Mouse (Mus musculus): ENCODE data around the gene Troap. TPM values are rescaled to one million over a fixed set of nuclear protein-coding genes. Genes with fewer than 3 reads are reported as not detected.
"Not testable (repeated sequence)": the region's sequence is repeated elsewhere in the genome, so short reads cannot be mapped to it uniquely, and the experiment has no call there.

Gene Troap
- polyA plus RNA-seq, 1 experiment from 2014 or later, result 3.2 TPM

GRCm38 (mm10) chr15:99039996-99040919, 34.1 kb upstream of the Troap start:
- H3K9ac ChIP-seq (ENCODE audit: low read depth, low read length), result no peak overlapping the region
- H3K4me1 ChIP-seq (ENCODE audit: control insufficient read depth, insufficient read depth, low read length), result no peaks in the 10 kb centered on the region; the same call in 1 of the 2 replicates
- 70% methylated on average over 26 of the region's 26 CpGs for WGBS
- no peak overlapping the region for H3K27ac ChIP-seq (ENCODE audit: low read length)
- H3K9me3 ChIP-seq (replicated peaks; ENCODE audit: control insufficient read depth, low read length, poor library complexity, severe bottlenecking), result no peaks in the 10 kb centered on the region
- H3K27me3 ChIP-seq (ENCODE audit: control insufficient read depth, insufficient read depth, low read depth, low read length), result no peaks in the 10 kb centered on the region
- no peak overlapping the region for H3K4me3 ChIP-seq (ENCODE audit: low read depth, low read length)
- no peaks in the 10 kb centered on the region for H3K36me3 ChIP-seq (ENCODE audit: control insufficient read depth, insufficient read depth, low read length)
- no peak overlapping the region for H3K4me2 ChIP-seq (ENCODE audit: low read length)
- no peak for ATAC-seq

DNA sequence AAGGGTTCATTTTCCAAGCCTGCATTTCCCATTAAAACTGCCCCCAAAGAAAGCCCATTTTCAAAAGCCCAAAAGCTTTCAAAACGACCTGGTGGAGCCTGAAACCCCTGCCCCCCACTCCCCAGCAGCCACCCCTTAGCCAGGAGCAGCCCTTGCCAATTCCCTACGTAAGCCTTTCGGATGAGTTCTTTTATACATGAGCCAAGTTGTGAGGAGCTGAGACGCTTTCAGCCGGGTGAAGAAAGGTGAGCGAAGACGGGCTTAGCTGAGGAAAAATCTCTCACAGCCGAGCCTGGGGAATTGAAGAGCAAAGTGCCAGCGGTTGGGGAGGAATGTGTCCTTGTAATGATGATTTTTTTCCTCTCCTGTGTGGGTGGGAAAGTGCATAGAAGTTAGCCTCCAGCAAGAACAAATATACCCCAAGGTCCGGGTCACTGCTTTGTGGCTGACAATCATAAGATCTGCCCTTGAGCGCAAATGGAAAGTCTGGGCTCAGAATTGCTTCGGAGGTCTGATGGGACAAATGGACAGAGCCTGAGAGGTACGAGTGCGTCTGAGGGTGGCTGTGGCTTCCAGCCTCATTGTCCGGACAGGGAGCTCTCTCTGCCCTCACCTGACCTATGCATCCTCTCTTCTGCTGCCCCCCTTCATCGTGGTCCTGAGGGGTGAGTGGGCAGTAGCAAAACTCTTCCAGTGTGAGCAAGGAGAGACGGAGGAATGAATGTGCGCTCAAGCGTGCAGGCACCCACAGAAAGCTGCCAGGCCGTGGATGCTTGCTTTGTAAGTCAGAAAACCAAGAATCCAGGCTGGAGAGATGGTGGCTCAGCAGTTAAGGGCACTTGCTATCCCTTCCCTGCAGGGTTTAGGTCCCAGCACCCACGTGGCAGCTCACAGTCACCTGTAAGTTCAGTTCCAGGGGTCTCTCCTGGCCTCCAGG, 33.2 kb upstream of the Troap start:
- Histone ChIP-seq H3K36me3 (ENCODE audit: control insufficient read depth, insufficient read depth, low read length) (no peaks in the 10 kb centered on the region), H3K4me2 (ENCODE audit: low read length) (peak overlapping the region; percentile 13; the same call in 1 of the 2 replicates), H3K27ac (ENCODE audit: low read length) (no peak overlapping the region), H3K9ac (ENCODE audit: low read depth, low read length) (peak overlapping the region; percentile 37; the same call in 1 of the 2 replicates), H3K4me3 (ENCODE audit: low read depth, low read length) (no peak overlapping the region), H3K9me3 (replicated peaks; ENCODE audit: control insufficient read depth, low read length, poor library complexity, severe bottlenecking) (no peaks in the 10 kb centered on the region), H3K27me3 (ENCODE audit: control insufficient read depth, insufficient read depth, low read depth, low read length) (no peaks in the 10 kb centered on the region), H3K4me1 (ENCODE audit: control insufficient read depth, insufficient read depth, low read length) (no peaks in the 10 kb centered on the region; the same call in 1 of the 2 replicates)
- WGBS, result 38% methylated on average over 21 of the region's 21 CpGs
- no peak for ATAC-seq

- Histone ChIP-seq H3K9ac (ENCODE audit: low read depth, low read length) (no peak overlapping the region), H3K36me3 (ENCODE audit: control insufficient read depth, insufficient read depth, low read length) (no peaks in the 10 kb centered on the region), H3K9me3 (replicated peaks; ENCODE audit: control insufficient read depth, low read length, poor library complexity, severe bottlenecking) (no peaks in the 10 kb centered on the region), H3K27ac (ENCODE audit: low read length) (no peak overlapping the region), H3K4me1 (ENCODE audit: control insufficient read depth, insufficient read depth, low read length) (no peaks in the 10 kb centered on the region; the same call in 1 of the 2 replicates), H3K4me3 (ENCODE audit: low read depth, low read length) (no peak overlapping the region), H3K4me2 (ENCODE audit: low read length) (no peak overlapping the region), H3K27me3 (ENCODE audit: control insufficient read depth, insufficient read depth, low read depth, low read length) (no peaks in the 10 kb centered on the region)
- 79% methylated on average over 5 of the region's 5 CpGs for WGBS
- no peak for ATAC-seq
These were observed 32.0 kb upstream of the Troap start for GRCm38 (mm10) chr15:99042334-99042733.

DNA sequence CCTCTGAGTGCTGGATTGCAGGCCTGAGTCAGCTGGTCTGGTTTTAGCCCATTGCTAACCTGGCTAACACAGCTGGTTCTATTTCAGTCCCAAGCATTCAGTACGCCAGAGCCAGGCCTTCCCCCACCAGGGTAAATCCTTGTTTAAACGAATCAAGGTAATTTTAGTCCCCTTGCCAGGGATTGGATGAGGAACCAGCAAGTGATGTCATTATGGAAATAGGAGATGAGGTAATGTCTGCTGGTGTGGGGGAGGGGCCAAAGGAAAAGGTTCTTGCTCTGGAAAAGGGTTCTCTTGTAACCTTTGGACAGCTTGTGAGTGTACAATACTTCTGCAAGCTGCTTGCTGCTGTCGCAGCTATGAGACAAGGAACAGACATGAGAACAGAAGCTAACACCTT, 29.5 kb upstream of the Troap start:
- no peak overlapping the region for H3K4me2 ChIP-seq (ENCODE audit: low read length)
- H3K27ac ChIP-seq (ENCODE audit: low read length), result no peak overlapping the region
- ATAC-seq, result no peak
- no peaks in the 10 kb centered on the region; the same call in 1 of the 2 replicates for H3K4me1 ChIP-seq (ENCODE audit: control insufficient read depth, insufficient read depth, low read length)
- H3K9me3 ChIP-seq (replicated peaks; ENCODE audit: control insufficient read depth, low read length, poor library complexity, severe bottlenecking), result no peaks in the 10 kb centered on the region
- no peak overlapping the region for H3K4me3 ChIP-seq (ENCODE audit: low read depth, low read length)
- no peaks in the 10 kb centered on the region for H3K36me3 ChIP-seq (ENCODE audit: control insufficient read depth, insufficient read depth, low read length)
- H3K9ac ChIP-seq (ENCODE audit: low read depth, low read length), result no peak overlapping the region
- no peaks in the 10 kb centered on the region for H3K27me3 ChIP-seq (ENCODE audit: control insufficient read depth, insufficient read depth, low read depth, low read length)
- WGBS, result 67% methylated on average over 3 of the region's 3 CpGs

- not testable (repeated sequence) for H3K27me3 ChIP-seq (ENCODE audit: control insufficient read depth, insufficient read depth, low read depth, low read length); H3K4me3 ChIP-seq (ENCODE audit: low read depth, low read length); H3K36me3 ChIP-seq (ENCODE audit: control insufficient read depth, insufficient read depth, low read length); H3K9ac ChIP-seq (ENCODE audit: low read depth, low read length); H3K27ac ChIP-seq (ENCODE audit: low read length); H3K4me2 ChIP-seq (ENCODE audit: low read length); H3K4me1 ChIP-seq (ENCODE audit: control insufficient read depth, insufficient read depth, low read length); H3K9me3 ChIP-seq (replicated peaks; ENCODE audit: control insufficient read depth, low read length, poor library complexity, severe bottlenecking); ATAC-seq
- 76% methylated on average over 6 of the region's 6 CpGs for WGBS
These were observed 28.6 kb upstream of the Troap start for GRCm38 (mm10) chr15:99045734-99046133.

- Histone ChIP-seq H3K4me2 (ENCODE audit: low read length) (no peak overlapping the region), H3K36me3 (ENCODE audit: control insufficient read depth, insufficient read depth, low read length) (no peaks in the 10 kb centered on the region), H3K4me1 (ENCODE audit: control insufficient read depth, insufficient read depth, low read length) (no peaks in the 10 kb centered on the region; the same call in 1 of the 2 replicates), H3K27ac (ENCODE audit: low read length) (no peak overlapping the region), H3K27me3 (ENCODE audit: control insufficient read depth, insufficient read depth, low read depth, low read length) (peaks cover 15% of the 10 kb centered on the region; the same call in 1 of the 2 replicates), H3K4me3 (ENCODE audit: low read depth, low read length) (no peak overlapping the region), H3K9me3 (replicated peaks; ENCODE audit: control insufficient read depth, low read length, poor library complexity, severe bottlenecking) (no peaks in the 10 kb centered on the region), H3K9ac (ENCODE audit: low read depth, low read length) (no peak overlapping the region)
- 35% methylated on average over 13 of the region's 13 CpGs for WGBS
- ATAC-seq, result no peak
These were observed 24.7 kb upstream of the Troap start for GRCm38 (mm10) chr15:99049473-99050253.

DNA sequence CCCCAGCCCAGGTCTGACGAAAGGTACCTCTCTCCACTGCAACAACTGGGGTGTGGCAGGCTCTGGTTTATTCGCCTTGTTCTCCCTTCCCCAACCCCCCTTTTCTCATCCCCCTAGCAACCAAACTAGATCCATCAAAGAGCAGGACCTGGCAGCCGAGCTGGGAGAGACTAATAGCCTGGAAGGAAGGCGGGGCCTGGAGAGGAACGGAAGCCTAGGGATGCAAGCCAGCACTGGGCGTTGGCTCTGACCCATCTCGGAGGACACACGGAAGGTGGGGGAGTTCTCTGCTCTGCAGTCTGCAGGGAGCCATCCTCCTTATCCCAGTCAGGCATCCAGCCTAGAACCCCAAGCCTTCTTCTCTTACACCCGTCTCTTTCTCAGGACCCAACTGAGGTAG, 21.0 kb upstream of the Troap start:
- 10% methylated on average over 9 of the region's 9 CpGs for WGBS
- peaks cover 10% of the 10 kb centered on the region for H3K4me1 ChIP-seq (ENCODE audit: control insufficient read depth, insufficient read depth, low read length)
- H3K4me2 ChIP-seq (ENCODE audit: low read length), result no peak overlapping the region
- H3K27ac ChIP-seq (ENCODE audit: low read length), result no peak overlapping the region
- peaks cover 49% of the 10 kb centered on the region for H3K27me3 ChIP-seq (ENCODE audit: control insufficient read depth, insufficient read depth, low read depth, low read length)
- no peaks in the 10 kb centered on the region for H3K36me3 ChIP-seq (ENCODE audit: control insufficient read depth, insufficient read depth, low read length)
- no peaks in the 10 kb centered on the region for H3K9me3 ChIP-seq (replicated peaks; ENCODE audit: control insufficient read depth, low read length, poor library complexity, severe bottlenecking)
- no peak overlapping the region for H3K4me3 ChIP-seq (ENCODE audit: low read depth, low read length)
- ATAC-seq, result no peak
- no peak overlapping the region for H3K9ac ChIP-seq (ENCODE audit: low read depth, low read length)

GRCm38 (mm10) chr15:99055040-99055439, 19.3 kb upstream of the Troap start, which contains the start of gene Prph:
Gene Prph (plus strand): TSS chr15:99055174.
- peak within 1 kb of the TSS; percentile 41 for H3K4me3 ChIP-seq (ENCODE audit: low read depth, low read length)
- H3K36me3 ChIP-seq (ENCODE audit: control insufficient read depth, insufficient read depth, low read length), result no peaks in the 10 kb centered on the region
- peaks cover 10% of the 10 kb centered on the region for H3K4me1 ChIP-seq (ENCODE audit: control insufficient read depth, insufficient read depth, low read length)
- H3K9ac ChIP-seq (ENCODE audit: low read depth, low read length), result peak within 1 kb of the TSS; percentile 36; the same call in 1 of the 2 replicates
- peaks cover 55% of the 10 kb centered on the region for H3K27me3 ChIP-seq (ENCODE audit: control insufficient read depth, insufficient read depth, low read depth, low read length)
- under 1% methylated on average over 26 of the region's 30 CpGs for WGBS
- H3K4me2 ChIP-seq (ENCODE audit: low read length), result peak within 1 kb of the TSS; percentile 71
- no peak for ATAC-seq
- no peaks in the 10 kb centered on the region for H3K9me3 ChIP-seq (replicated peaks; ENCODE audit: control insufficient read depth, low read length, poor library complexity, severe bottlenecking)
- H3K27ac ChIP-seq (ENCODE audit: low read length), result no peak within 1 kb of the TSS
